Mouse (Mus musculus) spleen, postnatal 14 days (tissue): ENCODE measurements around the gene Catsperg1.
"Not testable (repeated sequence)": the region's sequence is repeated elsewhere in the genome, so short reads cannot be mapped to it uniquely, and the experiment has no call there.

Source experiments
- DNase-seq, 2 experiments: peaks; one replicate each; pipeline ENCODE4 v3.0.0; 2021 to 2022; ENCODE audit warnings: low spot score in 2 of 2

Catsperg1 gene

DNA sequence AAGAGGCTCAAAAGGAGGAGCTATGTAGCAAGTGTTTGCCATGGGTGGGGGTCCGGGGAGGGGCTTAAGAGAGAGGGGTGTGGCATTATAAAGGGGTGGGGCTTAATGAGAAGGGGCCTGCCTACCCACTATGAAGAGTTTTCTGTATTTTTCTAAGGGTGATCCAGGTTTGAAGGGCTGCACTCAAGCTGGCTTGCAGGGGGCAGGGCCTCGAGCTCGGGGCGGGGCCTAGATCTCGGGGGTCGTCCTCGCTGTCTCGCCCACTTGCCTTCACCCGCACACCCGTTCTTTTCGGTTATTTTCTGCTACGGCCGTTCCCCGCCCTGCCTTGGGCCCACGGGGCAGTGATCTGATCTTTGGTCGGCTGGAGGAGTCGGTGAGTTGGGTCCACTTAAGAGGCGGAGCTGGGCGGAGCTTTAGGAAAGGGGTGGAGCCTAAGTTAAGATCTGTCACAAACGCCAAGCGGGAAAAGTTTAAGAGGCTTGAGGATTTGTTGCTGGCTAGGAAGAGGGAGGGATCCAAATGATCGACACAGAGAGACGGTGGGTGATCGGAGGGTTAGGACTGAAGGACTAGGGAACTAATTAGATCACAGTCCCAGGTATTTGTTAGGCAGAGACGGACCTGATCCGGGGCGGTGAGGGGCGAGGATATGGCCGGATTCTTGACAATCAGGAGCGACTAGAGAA, 43.6 kb downstream of the Catsperg1 start, which contains the start of the genes Ggn and Spred3:
Gene Ggn (plus strand): TSS at position 145 of the 689 bp plus-strand sequence.
Gene Spred3 (minus strand): TSS at position 346 of the 689 bp plus-strand sequence.
- peak in 1 of 2 experiments; percentile 31 for DNase-seq

- no peak for DNase-seq
Observed at GRCm38 (mm10) chr7:29169231-29170065, 44.4 kb downstream of the Catsperg1 start.

DNA sequence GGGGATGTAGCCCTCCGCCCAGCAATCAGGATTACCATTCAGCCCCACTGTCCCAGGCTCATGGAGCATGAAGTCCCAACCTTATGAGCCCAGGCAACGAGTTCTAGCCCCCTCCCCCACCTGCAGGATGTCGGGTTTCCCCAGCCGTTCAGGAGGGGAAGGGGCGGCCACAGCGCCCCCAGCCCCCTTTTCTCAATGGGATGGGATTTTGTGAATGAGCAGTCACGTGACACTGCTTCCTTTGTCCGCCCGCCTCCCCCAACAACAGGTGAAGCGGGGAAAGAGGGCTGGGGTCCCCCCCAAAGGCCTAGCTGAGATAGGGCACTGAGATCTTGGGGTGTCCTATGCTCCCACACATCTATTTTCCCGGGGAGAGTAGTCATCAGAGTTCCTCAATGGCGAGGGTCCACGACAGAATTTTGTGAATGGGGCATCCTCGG, 45.0 kb downstream of the Catsperg1 start:
- DNase-seq: no peak

DNA sequence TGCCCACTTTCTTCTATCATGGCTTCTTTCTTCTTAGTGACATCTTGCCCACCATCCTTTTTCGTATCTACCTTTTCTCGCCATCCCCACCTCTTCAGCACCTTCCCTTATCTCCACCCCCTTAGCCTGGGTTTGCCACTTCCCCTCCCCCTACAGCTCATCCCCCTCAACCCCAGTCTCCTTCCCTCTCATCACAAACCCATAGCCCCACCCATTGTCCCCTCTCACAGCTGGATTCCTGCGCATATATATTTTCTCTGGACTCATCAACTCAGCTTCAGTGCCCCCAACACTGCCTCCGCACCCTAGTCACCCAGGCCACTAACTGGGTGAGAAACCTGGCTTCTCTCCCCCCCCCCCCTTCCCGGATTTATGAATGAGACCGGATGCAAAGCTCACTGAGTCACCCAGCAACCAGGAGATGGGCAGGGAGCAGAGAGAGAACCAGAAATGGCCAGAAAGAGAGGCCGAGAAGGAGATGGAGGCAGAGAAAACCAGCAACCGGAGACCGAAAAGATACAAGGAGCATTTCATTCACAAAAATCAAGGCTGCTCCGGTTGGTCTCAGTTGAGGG, 45.6 kb downstream of the Catsperg1 start:
- DNase-seq: no peak

GRCm38 (mm10) chr7:29167656-29168055, 46.2 kb downstream of the Catsperg1 start:
- DNase-seq: no peak

DNA sequence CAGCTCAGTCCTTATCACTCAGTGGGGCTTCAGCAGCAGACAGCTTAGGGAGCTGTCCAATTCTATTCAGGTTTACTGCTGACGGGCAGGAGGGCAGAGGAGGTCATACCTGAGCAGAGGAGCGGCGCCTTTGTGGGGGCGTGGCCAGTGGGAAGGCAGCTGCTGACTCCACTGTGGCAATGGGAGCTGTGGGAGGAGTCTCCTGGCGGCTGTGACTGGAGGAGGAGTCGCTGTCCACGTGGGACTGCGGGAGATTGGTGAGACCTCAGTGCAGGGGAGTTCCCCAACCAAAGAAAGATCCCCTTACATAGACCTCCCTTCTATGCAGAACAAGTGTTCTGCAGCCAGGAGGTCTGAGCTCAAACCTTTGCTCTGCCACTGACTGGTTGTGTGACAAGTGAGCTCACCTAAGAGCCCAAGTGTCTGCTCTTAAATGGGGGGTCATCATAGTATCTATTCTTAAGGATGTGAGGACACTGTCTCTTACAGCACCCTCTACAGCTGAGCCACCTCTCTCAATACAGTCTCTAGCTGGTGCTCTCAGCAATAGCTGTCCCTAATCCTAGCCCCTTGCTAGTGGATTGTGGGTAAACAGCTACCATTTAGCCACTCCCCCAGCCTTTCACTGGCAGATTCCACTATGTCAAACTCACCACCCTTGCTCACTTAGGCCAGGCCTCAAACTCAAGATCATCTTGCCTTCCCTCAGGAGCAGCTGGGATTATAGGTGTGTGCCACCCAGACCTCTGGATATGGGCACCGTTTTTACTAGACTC, 50.9 kb downstream of the Catsperg1 start:
- no peak for DNase-seq

- no peak for DNase-seq
Observed at GRCm38 (mm10) chr7:29162294-29162693, 51.5 kb downstream of the Catsperg1 start.

GRCm38 (mm10) chr7:29158264-29158663, 55.6 kb downstream of the Catsperg1 start:
- DNase-seq: no peak

GRCm38 (mm10) chr7:29155838-29156782, 57.7 kb downstream of the Catsperg1 start, which contains the start of gene Fam98c:
TSS of gene Fam98c (minus strand) at chr7:29156234.
- DNase-seq: peak; percentile 38 to 50

- DNase-seq: peak; percentile 76 to 82
Observed at GRCm38 (mm10) chr7:29155196-29155837, 58.5 kb downstream of the Catsperg1 start.

- DNase-seq: no peak
Observed at GRCm38 (mm10) chr7:29154018-29154720, 59.7 kb downstream of the Catsperg1 start.

DNA sequence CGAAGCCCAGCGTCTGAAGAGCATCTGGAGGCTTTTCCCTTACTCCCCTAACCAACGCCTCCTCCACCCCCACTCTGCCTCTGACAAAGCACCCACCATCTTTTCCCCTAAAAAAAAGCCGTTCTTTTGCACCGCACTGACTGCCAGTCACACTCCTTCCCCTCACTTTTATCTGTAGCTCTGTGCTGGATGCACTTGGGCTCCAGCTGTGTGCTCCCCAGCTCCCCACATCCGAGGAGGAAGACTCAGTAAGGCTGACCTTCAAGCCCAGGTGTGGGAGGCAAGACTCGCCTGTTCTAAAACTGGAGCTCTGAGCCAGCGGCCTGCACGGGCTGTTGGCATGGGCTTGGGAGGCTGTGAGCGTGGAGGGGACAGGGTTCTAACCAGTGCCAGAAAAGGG, 62.3 kb downstream of the Catsperg1 start:
- no peak for DNase-seq

DNA sequence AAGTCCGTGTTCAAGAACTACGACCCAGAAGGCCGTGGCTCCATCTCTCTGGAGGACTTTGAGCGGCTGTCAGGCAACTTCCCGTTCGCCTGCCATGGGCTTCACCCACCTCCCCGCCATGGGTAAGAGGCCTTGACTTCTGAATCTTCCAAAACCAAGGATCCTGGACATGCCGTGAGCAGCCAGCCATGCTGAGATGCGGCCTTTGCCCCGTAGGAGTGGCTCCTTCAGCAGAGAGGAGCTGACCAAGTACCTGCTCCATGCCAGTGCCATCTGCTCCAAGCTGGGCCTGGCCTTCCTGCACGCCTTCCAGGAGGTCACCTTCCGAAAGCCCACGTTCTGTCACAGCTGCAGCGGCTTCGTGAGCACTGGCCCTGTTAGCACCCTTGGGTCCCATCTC, 65.1 kb downstream of the Catsperg1 start:
- DNase-seq: no peak

- no peak for DNase-seq
Observed at GRCm38 (mm10) chr7:29146625-29147367, 67.0 kb downstream of the Catsperg1 start.

GRCm38 (mm10) chr7:29144006-29144405, 69.8 kb downstream of the Catsperg1 start:
- DNase-seq: no peak

DNA sequence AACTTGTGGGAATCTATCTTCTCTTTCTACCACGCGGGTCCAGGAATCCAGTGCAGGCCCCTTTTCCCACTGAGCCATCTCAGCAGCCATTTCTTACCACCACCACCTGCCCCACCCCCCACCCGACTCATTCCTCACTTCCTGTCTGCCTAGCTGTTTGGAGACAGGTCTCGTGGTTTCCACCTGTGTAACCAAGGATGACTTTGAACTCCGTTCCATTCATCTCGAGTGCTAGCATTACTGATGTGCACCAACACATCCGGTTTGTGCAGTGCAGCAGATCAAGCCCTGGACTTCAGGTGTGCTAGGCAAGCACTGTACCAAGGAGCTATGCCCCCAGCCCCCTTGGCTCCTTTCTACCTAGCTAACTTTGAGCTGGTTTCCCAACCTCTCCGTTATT, 72.4 kb downstream of the Catsperg1 start:
- no peak for DNase-seq

GRCm38 (mm10) chr7:29139237-29139636, 74.6 kb downstream of the Catsperg1 start:
- DNase-seq: not testable (repeated sequence)

DNA sequence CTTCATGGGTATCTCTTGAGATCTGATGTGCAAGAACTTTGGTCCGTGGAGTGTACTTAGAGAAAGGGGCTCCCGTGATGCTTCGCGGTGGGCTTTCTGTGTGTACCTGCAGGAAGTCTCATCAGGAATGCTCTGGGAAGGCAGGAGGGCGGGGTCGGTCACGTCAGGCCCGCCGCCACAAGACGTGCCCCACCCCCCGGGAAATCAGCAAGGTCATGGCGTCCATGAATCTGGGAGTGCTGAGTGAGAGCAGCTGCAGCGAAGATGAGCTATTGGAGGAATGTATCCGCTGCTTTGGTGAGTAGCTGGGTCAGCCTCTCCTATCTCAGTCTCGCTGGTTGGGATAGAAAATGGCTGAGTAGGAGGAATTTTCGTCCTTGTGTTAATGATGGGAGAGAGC, 76.4 kb downstream of the Catsperg1 start:
- no peak for DNase-seq
